ENCODE assay signal across 9 mouse cellular contexts in the genomic region with DNA sequence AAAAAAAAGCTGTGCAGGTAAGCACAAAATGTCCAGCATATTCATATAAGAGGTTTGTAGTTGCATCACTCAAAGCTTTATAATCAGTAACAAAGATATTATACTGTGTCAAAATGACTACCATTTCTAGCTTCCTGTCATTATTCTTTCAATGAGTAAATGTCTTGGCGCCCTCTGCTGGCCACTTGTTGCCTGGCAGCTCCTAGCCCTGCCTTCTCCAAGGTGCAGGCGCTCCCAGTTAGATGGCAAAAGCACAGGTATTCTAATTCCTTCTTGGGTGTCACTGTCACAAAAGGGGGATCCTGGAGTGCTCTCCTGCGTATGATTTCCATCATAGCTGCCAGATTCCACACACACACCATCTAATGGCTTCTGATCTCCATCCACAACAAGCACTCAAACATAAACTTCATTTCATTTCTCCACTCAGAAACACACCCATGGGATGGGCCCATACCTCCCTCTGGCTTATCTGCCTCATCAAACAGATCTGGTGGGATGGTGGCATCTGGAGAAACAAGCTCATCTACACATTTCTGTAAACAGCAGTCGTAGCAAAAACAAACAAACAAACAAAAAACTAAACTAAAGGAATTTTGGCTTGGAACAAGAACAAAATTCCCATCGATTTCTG. TPM values are rescaled to one million over a fixed set of nuclear protein-coding genes. Genes with fewer than 3 reads are reported as not detected.
A peak's percentile ranks its signal among the peaks of the same experiment; 100 is the strongest.
DNase-seq lines count a peak whose midpoint lies in the region; ATAC-seq and TF ChIP-seq lines count a peak whose summit lies in the region.
"Had no signal": no experiment of that assay in that cellular context is flagged by ENCODE, and none has a peak within 500 bp of the region (broad histone marks: within the 10 kb centered on the region; RNA-seq: fewer than 3 reads in every experiment).

No protein-coding gene starts in this region.

- no peak for TF ChIP-seq EP300 in MEL (IDR thresholded peaks at IDR 0.05; ENCODE audit: low read depth in 1 of 2, low read length in 2 of 2)

- peaks cover 0 to 2% of the 10 kb centered on the region in 2 experiments; a peak in 1 of 4 replicates for H3K36me3 ChIP-seq in MEL (ENCODE audit: control insufficient read depth in 1 of 2, insufficient read depth in 2 of 2, low read length in 2 of 2)

- TF ChIP-seq POLR2A in MEL (IDR thresholded peaks at IDR 0.05; ENCODE audit: control insufficient read depth in 1 of 2, insufficient read depth in 1 of 2, low read depth in 1 of 2, low read length in 2 of 2, poor library complexity in 1 of 2): no peak

- H3K27ac ChIP-seq in MEL (ENCODE audit: control insufficient read depth, low read depth, low read length): no peak overlapping the region
- H3K27ac ChIP-seq: limb, embryonic 13.5 days had no signal

- no peaks in the 10 kb centered on the region for H3K79me2 ChIP-seq in MEL (ENCODE audit: control insufficient read depth, insufficient read depth, low read length, poor library complexity)

- TF ChIP-seq RAD21 in MEL (IDR thresholded peaks at IDR 0.05; ENCODE audit: low read depth, low read length): peak; percentile 70

- no peak overlapping the region for H3K9ac ChIP-seq in MEL (ENCODE audit: control insufficient read depth, low read depth, low read length, poor library complexity, severe bottlenecking)
- H3K9ac ChIP-seq: limb, embryonic 13.5 days had no signal

- TF ChIP-seq CTCF in MEL (IDR thresholded peaks at IDR 0.05 in 2 of 3, conservative IDR thresholded peaks at IDR 0.05 in 1 of 3; ENCODE audit: control insufficient read depth in 1 of 3, insufficient read depth in 1 of 3, low read depth in 2 of 3, low read length in 3 of 3, poor library complexity in 1 of 3, severe bottlenecking in 1 of 3): peak; percentile 78 to 82 (median 80)

- H3K4me1 ChIP-seq in MEL (ENCODE audit: control insufficient read depth in 1 of 2, insufficient read depth in 2 of 2, low read length in 2 of 2): no peaks in the 10 kb centered on the region
- H3K4me1 ChIP-seq: limb, embryonic 13.5 days had no signal

- H3K27me3 ChIP-seq in MEL (ENCODE audit: control insufficient read depth in 1 of 2, insufficient read depth in 2 of 2, low read length in 2 of 2): no peaks in the 10 kb centered on the region
- H3K27me3 ChIP-seq: limb, embryonic 13.5 days had no signal

- no peak overlapping the region for H3K4me3 ChIP-seq in MEL (ENCODE audit: control insufficient read depth in 1 of 2, insufficient read depth in 1 of 2, low read depth in 2 of 2, low read length in 2 of 2)
- H3K4me3 ChIP-seq: limb, embryonic 13.5 days had no signal

- H3K9me3 ChIP-seq in MEL (replicated peaks; ENCODE audit: insufficient read depth, low read length): no peaks in the 10 kb centered on the region
- H3K9me3 ChIP-seq: limb, embryonic 13.5 days had no signal

- DNase-seq in MEL (ENCODE audit: low read depth, low spot score): peak; percentile 64
- peak; percentile 63 for DNase-seq in brain, adult 2 months (ENCODE audit: low read depth, low spot score)
- peak; percentile 67 to 74 for DNase-seq in layer of hippocampus, postnatal 14 days (ENCODE audit: low spot score in 2 of 2)
- DNase-seq in lung, postnatal 25 days (ENCODE audit: low spot score): peak; percentile 61
- peak; percentile 89 for DNase-seq in right cerebral cortex, postnatal 14 days
- peak; percentile 76 for DNase-seq in urinary bladder, postnatal 25 days (ENCODE audit: low spot score)

- ATAC-seq in erythroid progenitor cell, adult 5-6 weeks (replicated peaks; ENCODE audit: low FRiP score, poor library complexity, severe bottlenecking): peak; percentile 71; the same call in 1 of the 2 replicates
- ATAC-seq in hematopoietic stem cell, adult 5-6 weeks (replicated peaks in 1 of 2; ENCODE audit: insufficient read depth in 1 of 2, low FRiP score in 2 of 2, low TSS enrichment in 1 of 2, low read depth in 1 of 2, poor library complexity in 2 of 2, severe bottlenecking in 2 of 2): peak; percentile 46 to 87; a peak in 2 of 4 replicates

TF ChIP-seq in MEL, 35 proteins besides CTCF, POLR2A, EP300 and RAD21:
- TF ChIP-seq E2F4 (IDR thresholded peaks at IDR 0.05; ENCODE audit: borderline replicate concordance, low read depth, low read length) (no peak), ELF1 (IDR thresholded peaks at IDR 0.05; ENCODE audit: low read depth, low read length) (no peak), RCOR1 (IDR thresholded peaks at IDR 0.05; ENCODE audit: low read depth, low read length) (no peak), NRF1 (IDR thresholded peaks at IDR 0.05; ENCODE audit: insufficient read depth, low read depth, low read length, poor library complexity, severe bottlenecking) (no peak), MAFK (IDR thresholded peaks at IDR 0.05; ENCODE audit: borderline replicate concordance, low read depth, low read length) (no peak), ZNF384 (IDR thresholded peaks at IDR 0.05; ENCODE audit: low read depth, low read length) (0 out of 2 replicates have a peak, but pooled peaks have one; percentile 22), GABPA (IDR thresholded peaks at IDR 0.05; ENCODE audit: low read depth, low read length) (no peak), NELFE (IDR thresholded peaks at IDR 0.05; ENCODE audit: low read depth, low read length) (no peak), ZKSCAN1 (IDR thresholded peaks at IDR 0.05; ENCODE audit: low read depth, low read length) (no peak), KAT2A (conservative IDR thresholded peaks at IDR 0.05; ENCODE audit: low read depth, low read length) (no peak), UBTF (IDR thresholded peaks at IDR 0.05; ENCODE audit: borderline replicate concordance, insufficient read depth, low read depth, low read length) (no peak), ZC3H11A (IDR thresholded peaks at IDR 0.05; ENCODE audit: low read depth, low read length) (peak; percentile 49), USF2 (IDR thresholded peaks at IDR 0.05; ENCODE audit: borderline replicate concordance in 1 of 2, insufficient read depth in 1 of 2, low read depth in 1 of 2, low read length in 2 of 2) (no peak), ETS1 (IDR thresholded peaks at IDR 0.05; ENCODE audit: low read depth, low read length) (no peak), MAZ (IDR thresholded peaks at IDR 0.05; ENCODE audit: low read depth, low read length) (no peak), SMC3 (IDR thresholded peaks at IDR 0.05; ENCODE audit: low read depth, low read length) (peak; percentile 70)

RNA-seq across cellular contexts. Expression of a gene that starts 49.9 kb away (rescaled TPM):
- total RNA-seq in MEL (2012; rRNA removed): 18.1 and 23.2 TPM in 2 replicates
- polyA plus RNA-seq in MEL (2012; ENCODE audit: insufficient read depth in 1 of 2, insufficient read length in 2 of 2, low read depth in 1 of 2, low replicate concordance in 2 of 2, missing spikeins in 1 of 2): 10 to 100 TPM; 37.1 to 90.1 TPM
- total RNA-seq in erythroid progenitor cell, adult 5-6 weeks (2015; ENCODE audit: low replicate concordance): 8.4 and 25.2 TPM in 2 replicates
- 16.1 and 22.8 TPM in 2 replicates for total RNA-seq in erythroid progenitor cell, adult 5-6 weeks (2017; ENCODE audit: low replicate concordance)
- total RNA-seq in hematopoietic stem cell, adult 5-6 weeks (2017): 92.7 and 107 TPM in 2 replicates
- total RNA-seq in layer of hippocampus, postnatal 14 days (2021): 10 to 100 TPM; 91.4 to 93.7 TPM
